Mouse (Mus musculus) 3T3-L1 (cell line): ENCODE results near the gene Asprv1.

Experiments
- DNase-seq: peaks from one replicate; pipeline ENCODE4 v3.0.0-alpha.2; 2015; ENCODE audit warnings: low read depth, low spot score

The Asprv1 gene

GRCm38 (mm10) chr6:86665560-86666307, 37.8 kb downstream of the Asprv1 start:
- DNase-seq = no peak

GRCm38 (mm10) chr6:86667061-86667460, 39.1 kb downstream of the Asprv1 start:
- no peak for DNase-seq

GRCm38 (mm10) chr6:86668580-86669239, 40.7 kb downstream of the Asprv1 start, which contains the start of gene Mxd1:
Gene Mxd1 (minus strand): TSS chr6:86669161.
- DNase-seq = peak; percentile 11

- DNase-seq = peak; percentile 100
These were observed 41.3 kb downstream of the Asprv1 start for GRCm38 (mm10) chr6:86669240-86669727.

- DNase-seq = peak; percentile 93
These were observed 42.9 kb downstream of the Asprv1 start for GRCm38 (mm10) chr6:86670873-86671272.

- no peak for DNase-seq
These were observed 50.4 kb downstream of the Asprv1 start for GRCm38 (mm10) chr6:86678341-86678740.
